Mouse (Mus musculus) kidney, postnatal 14 days (tissue): ENCODE measurements around the gene Ccdc180.

Experiments
- DNase-seq: peaks from one replicate; pipeline ENCODE4 v3.0.0; 2022; ENCODE audit warnings: mixed read lengths

Ccdc180 gene

DNA sequence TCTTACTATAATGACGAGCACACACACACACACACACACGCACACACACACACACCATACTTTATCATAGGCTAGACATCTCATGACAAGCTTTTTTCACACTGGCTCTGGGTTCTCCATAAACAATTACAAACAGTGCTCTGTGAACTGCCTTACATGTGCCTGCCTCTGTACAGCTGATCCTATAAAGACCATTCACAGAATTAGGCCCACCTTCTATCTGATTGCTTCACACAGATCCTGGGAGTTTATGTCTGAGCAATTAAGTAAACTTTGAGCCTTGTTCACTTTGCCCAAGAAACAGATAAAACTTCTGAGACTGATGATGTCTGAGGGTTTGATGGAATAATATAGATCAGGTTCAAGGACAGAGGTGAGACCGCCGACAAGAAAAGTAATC lies 21.8 kb downstream of the Ccdc180 start:
- no peak for DNase-seq

DNA sequence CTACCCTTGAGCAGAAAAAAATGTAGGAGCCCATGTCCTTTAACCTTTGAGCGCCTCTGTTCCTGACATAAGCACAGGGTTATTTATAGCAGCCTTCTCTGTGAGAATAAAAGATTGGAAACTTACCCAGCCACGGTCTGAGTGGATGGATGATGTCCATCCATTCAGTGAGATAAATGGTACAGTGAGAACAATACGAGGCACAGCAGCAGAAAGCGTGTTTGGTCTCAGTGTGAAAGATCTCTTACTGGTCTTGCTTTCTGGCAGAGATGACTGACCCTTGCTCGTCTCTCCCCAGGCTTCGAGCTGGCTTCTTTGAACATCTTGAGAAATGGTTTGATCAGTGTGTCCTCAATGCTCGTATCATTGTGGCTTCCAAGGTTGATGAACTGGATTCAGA lies 27.0 kb downstream of the Ccdc180 start:
- no peak for DNase-seq

DNA sequence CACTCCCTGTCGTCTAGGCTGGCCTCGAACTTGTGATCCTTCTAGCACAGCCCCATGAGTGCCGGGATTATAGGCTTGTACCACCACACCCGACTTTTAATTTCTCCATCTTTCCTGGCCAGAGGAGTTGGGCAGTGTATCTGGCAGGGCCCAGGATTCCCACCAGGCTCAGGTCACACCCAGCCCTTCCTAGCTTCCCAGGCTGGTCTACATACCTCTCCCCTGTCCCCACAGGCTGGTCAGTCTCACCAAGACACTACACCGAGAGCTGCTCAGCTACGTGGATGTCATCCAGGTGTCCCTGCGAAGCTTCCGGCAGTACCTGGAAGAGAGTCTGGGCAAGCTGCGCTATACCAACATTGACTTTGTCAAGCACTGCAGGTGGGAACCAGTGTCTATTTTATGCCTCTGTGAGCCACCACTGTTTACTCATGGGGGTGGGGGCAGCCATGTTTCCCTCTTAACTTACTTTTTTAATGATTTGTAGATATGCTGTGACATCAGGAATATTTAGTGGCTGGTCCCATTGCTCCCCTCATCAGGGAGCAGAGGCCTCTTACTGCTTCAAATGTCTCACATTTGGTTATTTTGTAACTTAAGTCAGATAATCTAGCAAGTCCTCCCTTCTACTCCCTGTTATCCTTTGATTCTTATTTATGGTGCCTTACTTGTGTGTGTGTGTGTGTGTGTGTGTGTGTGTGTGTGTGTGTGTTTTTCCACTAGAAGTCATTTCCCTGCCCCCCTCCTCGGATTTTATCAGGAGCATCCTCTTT lies 31.7 kb downstream of the Ccdc180 start:
- no peak for DNase-seq

DNA sequence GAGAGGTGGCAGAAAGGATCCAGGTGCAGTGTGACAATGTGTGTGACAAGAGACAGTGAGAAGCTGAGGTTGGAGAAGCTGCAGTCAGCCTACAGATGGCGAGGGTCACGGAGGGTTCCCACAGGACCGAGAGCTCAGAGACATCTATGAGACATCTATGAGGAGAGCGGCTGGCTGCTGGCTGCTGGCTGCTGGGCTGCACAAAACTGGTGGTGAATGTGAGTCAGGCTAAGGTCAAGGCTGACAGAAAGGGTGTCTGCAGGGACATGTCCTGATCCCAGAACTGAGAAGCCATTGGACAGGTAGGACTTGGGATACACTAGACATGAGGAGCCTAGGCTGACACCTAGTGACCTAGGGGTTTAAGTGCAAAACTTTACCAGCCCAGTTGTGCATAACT lies 33.9 kb downstream of the Ccdc180 start:
- no peak for DNase-seq

DNA sequence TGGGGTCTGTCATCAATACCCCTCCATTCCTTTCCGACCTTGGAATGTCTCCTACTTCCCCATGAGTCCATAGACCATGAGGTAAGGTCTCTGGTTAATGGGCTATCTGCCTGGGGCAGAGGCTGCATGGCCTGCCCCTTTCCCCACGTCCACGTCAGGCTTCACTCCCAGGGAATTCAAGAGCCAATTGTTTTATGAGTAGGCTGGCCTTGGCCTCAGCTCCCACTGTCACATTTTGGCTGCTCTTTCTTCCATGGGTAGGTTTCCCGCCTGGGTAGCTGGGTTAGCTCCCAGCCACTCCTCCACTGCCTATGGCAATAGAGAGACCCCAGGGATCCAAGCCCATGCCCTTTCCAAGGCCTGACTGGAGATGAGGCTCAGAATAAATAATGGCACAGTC lies 38.5 kb downstream of the Ccdc180 start:
- no peak for DNase-seq

DNA sequence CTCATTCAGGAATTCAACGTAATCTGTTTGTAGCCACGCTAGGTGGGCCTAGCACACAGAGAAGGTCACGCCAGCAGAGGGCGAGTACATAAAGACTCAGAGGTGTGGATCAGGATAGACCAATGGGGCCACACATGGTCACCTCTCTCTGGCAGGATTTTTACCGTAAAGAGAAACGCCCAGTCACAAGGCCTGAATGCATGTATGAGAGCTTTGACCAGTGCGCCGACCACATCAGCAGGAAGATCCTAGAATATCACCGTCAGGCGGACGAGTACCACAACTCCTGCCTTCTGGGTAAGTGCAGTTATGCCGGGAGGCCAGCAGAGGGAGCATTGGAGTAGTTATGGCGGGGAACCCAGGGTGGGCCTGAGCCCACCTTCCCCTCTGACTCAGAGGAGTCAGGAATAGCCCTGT lies 51.5 kb downstream of the Ccdc180 start:
- DNase-seq: peak; percentile 49

DNA sequence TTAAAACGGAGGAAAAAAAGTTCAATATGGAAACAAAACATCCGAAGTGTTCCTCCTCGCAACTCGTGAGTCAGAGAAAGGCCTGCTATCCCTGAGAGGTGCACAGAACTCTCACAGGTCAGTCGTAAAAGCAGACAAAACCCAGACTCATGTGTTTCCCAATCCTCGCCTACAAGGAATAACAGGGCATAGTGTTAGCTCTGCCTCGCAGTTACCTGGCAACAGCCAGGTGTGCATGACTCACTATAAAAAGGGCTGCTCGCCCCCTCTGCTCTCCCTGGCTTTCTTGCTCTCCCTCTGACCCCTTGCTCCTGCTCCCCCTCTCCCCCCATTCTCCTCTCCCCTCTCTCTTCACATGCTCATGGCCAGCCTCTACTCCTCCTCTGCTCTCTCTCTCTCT lies 57.6 kb downstream of the Ccdc180 start:
- no peak for DNase-seq

DNA sequence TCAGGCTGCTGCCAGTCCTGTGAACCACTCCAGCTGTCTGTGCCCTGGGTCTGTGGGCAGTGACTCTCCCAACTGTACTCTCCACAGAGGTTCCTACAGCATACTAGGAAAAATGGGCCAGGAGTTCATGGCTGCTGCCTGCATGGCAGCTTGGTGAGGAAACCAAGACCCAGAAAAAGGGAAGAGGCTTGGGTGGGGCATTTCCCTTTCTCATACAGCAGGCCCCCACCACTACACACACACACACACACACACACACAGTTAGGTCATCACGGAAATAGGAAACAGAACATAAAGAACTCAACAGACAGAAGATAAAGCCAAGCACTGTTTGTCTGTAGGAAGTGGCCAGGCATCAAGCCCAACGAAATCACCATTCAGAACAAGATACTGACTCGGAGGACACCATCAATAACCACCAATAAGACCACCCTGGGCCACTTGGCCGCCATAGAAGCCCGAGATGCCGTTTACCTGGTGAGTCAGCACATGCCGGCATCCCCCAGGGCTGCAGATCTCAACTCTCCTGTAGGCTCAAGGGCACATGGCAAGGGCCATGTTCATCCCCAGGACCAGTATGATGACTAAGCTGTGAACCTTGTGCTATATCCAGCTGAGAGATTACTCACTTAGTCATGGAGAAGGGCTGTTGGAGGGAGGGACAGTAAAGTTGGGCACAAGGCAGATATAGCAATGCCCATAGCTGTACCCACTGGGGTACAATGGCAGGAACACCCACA lies 59.2 kb downstream of the Ccdc180 start:
- no peak for DNase-seq

DNA sequence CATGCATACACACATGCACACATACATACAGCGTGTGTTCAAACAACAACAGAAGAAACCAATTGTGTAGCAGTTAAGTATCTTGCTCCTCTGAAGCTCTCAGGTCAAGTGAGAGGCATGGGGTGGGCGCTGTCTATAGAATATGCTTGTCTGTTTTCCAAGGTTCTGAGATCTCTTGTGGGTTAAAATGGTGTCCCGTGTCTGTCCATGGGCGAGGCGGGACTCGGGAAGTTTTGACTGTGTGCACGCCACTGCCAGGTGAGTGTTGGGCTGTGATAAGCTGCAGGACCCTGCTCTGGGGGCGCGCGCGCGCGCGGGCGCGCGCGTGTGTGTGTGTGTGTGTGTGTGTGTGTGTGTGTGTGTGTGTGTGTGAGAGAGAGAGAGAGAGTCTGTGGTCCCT lies 61.7 kb downstream of the Ccdc180 start:
- DNase-seq: no peak

DNA sequence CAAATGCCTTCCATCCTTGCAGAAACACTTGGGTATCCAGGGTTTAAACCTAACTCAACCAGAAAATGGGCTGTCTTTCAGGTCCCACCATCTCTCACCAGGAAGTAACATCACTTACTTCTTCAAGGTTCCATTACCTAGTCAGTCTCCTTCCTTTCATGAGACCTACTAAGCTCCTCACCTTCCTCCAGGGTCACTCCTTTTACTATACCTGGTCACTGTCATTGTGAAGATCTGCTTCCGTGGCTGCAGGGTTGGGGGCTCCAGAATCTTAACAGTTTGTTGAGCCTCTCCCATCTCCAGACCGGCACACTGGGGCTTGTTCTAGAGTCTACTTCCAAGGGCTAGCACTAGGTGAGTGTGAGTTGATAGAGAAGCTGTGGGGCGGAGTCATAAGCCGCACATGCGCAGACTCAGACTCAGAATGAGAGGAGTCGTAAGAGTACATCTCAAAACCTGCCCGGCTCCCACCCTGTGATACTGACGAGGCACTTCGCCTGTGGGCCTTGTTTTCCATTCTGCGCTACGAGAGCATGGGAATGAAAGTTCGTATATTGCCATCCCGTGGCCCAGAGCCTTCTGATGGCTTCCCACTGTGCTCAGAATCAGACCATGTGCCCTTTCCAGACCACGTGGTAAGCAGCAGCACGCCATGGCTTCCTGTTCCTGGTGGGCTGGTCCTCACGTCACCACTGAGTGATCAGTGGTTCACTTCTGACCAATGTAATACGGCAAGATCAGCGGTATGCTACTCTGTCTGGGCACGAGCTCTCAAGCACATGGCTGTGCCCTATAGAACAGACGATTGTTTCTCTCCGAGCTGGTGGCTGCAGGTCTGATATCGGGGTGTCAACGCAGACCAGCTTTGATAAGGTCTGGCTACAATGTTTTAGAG lies 63.2 kb downstream of the Ccdc180 start:
- no peak for DNase-seq

DNA sequence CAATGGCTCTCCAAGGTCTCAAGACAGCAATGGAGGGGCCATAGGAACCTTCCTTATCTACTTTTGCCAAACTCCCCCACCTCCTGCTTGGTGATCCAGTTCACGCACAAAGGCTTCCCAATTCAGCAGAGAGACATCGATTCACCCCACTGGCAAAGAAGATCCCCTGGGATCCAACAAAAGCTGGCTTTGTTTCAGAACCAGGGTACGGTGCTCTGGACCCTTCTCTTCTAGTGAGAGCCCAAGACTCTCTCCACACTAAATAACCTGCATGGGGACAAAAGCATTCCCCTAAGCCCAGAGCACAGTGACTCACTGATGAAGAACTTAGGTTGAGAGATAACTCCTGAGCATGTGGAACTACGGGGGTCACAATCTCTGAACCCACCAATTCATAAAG lies 65.1 kb downstream of the Ccdc180 start:
- no peak for DNase-seq

DNA sequence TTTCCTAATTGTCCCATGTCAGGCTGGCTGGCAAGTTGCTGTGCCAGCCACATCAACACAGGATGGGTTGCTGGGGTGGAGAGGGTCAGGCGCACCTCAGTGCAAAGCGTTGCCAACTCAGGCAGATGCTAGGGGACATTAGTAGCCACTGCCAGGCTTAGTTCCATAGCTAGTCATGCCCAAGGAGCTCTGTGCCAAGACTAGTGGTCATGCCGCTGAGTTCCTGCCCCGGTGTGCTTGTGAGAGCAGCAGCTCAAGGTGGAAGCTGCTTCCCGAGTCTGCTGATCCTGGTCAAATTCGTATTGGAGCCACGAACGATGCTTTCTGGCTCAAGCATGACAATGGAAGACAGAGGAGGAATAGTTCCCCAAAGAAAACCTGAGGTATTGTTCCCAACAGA lies 66.0 kb downstream of the Ccdc180 start:
- no peak for DNase-seq

DNA sequence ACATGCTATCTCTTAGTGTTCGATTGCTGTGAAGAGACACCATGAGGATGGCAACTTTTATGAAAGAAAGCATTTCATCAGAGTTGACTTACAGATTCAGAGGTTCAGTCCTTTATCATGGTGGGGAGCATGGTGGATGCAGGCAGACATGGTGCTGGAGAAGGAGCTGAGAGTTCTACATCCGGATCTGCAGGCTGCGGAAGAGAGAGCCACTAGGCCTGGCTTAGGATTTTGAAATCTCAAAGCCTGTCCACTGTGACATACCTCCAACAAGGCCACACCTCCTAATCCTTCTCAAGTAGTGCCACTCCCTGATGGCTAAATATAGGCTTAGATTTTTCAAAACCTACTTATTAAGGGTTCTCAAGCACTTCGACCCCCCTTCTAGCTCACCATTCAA lies 66.6 kb downstream of the Ccdc180 start:
- no peak for DNase-seq

DNA sequence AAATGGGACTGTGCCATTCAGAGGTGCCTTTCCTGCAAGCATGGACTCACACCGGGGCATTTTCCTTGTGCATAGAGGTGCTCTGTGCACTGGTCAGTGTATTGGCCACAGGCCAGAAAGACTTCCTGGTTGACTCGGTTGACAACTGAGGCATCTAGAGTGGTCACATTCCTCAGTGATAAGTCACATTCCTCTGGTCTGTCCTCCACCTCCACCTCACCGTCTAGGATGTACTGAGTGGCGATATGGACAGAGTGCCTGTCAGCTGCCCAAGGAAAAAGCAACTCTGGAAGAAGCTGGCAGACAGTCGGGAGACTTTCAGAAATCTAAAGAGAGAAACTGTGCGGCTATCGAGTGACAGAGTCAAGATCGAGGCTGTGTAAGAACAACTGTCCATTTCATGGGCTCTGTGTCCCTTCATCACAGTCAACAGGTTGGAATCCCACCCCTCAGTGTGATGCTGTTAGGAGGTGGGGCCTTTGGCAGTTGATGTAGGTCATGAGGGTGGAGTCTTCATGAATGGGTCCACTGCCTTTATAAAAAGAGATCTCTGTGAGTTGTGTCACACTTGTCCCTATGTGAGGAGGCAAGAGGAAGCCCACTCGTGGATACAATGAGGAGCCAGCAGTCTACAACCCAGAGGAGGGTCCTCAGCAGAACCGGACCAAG lies 74.8 kb downstream of the Ccdc180 start, which contains the start of gene Tdrd7:
Tdrd7 (plus strand) TSS at position 564 of the 669 bp plus-strand sequence.
- DNase-seq: peak; percentile 73

DNA sequence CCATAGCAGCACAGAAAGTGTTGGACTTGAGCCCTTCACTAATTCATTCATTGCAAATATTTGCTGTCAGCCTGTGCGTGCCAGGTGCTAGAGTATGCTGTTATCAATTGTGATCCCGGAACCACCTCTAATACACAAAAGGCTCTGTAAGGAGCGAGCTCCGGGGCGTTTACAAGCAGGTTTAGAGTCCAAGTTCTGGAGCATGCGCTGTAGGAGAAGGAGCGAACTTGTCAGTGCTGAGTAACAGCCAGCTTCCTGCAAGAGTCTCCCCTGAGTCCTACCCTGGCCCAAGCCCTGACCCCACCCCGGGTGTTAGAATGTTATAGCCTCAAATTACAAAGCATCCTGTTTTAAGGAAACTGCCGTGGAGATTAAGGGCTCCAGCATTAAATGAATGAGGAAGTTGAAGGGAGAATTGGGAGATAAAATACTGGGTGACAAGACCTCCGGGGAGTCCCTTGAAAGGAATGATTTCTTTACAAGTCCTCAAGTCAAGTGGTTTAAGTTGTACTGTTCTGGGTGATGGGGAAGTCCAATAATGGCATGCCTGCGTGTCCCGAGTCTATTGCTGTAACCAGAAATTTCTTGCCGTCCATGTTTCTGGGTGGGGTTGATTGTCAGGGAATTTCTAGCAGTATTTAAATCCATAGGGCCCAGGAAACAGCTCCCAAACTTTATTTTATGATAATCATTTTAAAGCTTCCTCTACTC lies 75.8 kb downstream of the Ccdc180 start:
- peak; percentile 78 for DNase-seq

DNA sequence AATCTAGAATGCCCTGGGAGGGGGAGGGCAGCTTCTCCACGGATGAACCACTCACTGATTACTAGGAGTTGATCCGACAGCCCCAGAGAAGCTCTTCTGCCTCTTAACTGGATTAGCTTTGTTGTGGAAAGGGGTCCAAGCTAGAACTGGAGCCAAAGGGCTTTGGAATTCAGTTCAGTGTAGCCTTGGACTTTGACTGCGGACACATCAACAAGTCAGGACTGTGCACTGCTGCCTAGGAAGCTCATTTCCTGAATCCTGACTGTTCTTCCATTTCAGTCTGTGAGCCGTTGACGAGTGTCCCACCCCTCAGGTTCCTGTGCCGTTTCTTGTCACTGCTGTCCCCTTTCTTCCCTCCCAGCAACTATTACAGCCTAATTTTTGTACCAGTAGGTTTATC lies 76.6 kb downstream of the Ccdc180 start:
- DNase-seq: peak; percentile 58

DNA sequence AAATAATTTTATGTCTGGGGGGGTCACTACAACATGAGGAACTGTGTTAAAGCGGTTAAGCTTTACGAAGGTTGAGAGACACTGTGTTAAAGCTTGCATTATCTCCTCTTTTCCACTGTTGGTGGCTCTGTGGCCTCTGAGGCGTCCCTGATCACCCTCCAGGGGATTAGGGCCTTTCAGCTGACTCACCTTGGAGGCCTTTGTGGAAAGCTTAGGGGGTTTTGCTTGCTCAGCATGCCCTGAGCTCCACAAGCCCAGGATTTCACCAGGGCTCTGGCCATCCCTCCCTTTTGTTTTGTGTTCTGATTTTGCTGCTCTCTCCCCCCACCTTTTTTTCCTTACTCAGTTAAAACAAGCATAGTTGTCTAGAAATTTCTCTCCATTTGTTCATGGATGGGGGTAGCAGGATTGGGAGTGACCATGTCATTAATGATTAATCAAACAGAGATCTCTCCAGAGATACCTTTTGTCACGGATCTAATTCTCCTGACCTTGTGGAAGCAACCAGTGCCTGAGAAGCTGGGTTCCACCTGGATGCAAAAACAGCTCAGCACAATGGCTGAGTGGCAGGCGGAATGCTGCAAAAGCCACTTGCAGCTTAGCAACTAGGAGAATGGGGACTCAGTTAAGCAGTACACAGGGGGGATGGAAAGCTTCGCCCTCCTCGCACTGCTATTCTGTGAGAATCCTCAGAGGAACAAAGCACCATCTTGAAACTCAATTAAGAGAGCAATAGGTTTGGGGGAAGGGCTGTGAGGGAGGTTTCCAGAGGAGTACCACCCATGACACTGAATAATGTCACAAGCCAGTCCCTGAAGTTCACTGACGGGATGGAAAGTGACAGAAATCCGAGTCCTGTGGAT lies 77.6 kb downstream of the Ccdc180 start:
- no peak for DNase-seq

DNA sequence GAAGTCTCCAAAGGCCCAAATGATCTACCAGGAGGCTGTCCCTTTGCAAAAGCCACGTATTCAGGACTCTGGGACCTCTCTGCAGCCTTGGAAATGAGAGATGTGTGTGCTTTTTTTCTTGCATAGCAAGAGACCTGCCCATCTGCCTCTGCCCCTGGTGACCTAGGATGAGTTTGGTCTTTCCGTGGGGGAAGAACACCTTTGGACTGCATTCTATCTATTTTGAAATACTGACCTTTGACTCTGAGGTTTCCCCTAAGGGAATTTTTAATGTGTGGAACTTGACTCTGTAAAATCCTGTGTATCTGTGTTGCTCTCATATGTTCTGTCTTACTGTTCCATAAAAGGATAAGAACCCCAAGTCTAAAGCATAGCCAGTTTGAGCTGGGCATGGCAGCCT lies 78.9 kb downstream of the Ccdc180 start:
- DNase-seq: no peak

DNA sequence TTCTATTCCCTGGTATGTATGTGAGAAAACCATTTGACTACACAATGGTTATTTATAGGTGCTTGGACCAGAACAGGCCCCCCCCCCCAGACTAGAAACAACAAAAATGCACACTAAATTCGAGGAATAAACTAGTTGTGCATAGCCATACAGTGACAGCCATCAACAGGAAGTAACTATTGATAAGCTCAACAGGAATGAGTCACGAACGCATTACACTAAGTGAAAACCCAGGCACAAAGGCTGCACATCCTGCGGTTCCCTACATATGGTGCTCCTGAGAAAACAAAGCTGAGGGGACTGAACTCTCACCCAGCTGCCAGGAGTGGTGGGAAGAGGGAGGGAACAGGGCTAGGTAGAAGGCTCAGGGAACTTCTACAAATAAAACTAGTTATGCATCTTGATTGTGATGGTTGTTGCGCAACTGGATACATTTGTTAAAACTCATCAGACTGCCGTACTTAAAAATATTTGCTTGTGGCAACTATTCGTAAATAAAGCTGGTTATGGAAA lies 80.0 kb downstream of the Ccdc180 start:
- DNase-seq: no peak

DNA sequence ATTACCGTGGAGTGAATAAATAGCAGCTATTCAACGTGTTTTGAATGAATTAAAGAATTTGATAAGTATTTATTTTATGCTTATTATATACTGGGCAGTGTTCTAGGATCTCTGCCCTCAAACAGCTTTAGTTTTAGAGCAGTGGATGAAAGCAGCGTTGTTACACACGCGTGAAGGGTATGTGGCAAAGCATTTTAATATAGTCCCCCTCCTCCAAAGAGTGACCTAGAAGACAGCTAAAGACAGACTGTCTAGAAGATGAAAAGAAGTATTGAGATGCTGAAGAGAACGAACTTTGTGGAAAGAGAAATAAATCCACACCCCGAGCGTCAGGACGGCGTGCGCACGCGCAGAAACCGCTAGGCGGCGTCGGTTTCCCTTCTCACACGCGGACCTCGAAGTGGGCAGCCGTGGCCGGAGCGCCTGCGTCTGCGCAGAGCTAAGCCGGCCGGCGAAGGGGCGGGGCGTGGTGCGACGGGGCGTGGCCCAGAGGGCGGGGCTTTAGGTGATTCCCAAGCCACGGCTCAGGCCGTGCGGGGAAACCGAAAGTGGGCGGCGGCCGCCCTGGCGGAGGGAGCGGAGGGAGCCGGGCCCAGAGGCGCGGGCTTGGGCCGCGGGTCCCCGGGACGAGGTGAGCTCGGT lies 81.8 kb downstream of the Ccdc180 start:
- peak; percentile 99 for DNase-seq
